Mouse (Mus musculus) testis, adult 2 months (tissue): ENCODE data around the gene Gfod1. TPM values are rescaled to one million over a fixed set of nuclear protein-coding genes. Genes with fewer than 3 reads are reported as not detected.

Experiments
- H3K27ac ChIP-seq: fragments of 200-500 bp; 2 replicates; pipeline ENCODE4 v1.5.1; 2012; ENCODE audit warnings: low read depth, low read length; ENCODE audit not compliant: control insufficient read depth, insufficient read depth
- H3K27me3 ChIP-seq: fragments of 200-500 bp; 2 replicates; pipeline ENCODE4 v1.6.1; 2012; ENCODE audit warnings: mild to moderate bottlenecking, low read length, moderate library complexity; ENCODE audit not compliant: control insufficient read depth, insufficient read depth
- H3K36me3 ChIP-seq: fragments of 200-500 bp; 2 replicates; pipeline ENCODE4 v1.6.1; 2012; ENCODE audit warnings: mild to moderate bottlenecking, low read length; ENCODE audit not compliant: control insufficient read depth, insufficient read depth
- H3K4me1 ChIP-seq: fragments of 200-500 bp; 2 replicates; pipeline ENCODE4 v1.6.1; 2012; ENCODE audit warnings: low read length; ENCODE audit not compliant: control insufficient read depth, insufficient read depth
- H3K4me3 ChIP-seq: fragments of 200-500 bp; 2 replicates; pipeline ENCODE4 v1.5.1; 2012; ENCODE audit warnings: low read depth, mild to moderate bottlenecking, low read length, moderate library complexity, mixed read lengths; ENCODE audit not compliant: control insufficient read depth
- CTCF ChIP-seq: fragments of 200-500 bp; IDR thresholded peaks from 2 replicates; pipeline ENCODE4 v1.5.1; 2012; ENCODE audit warnings: low read depth, mild to moderate bottlenecking, inconsistent platforms, low read length, moderate library complexity; ENCODE audit not compliant: control insufficient read depth, insufficient read depth, insufficient replicate concordance
- POLR2A ChIP-seq: fragments of 200-500 bp; IDR thresholded peaks from 2 replicates; pipeline ENCODE4 v1.6.1; 2012; ENCODE audit warnings: low read depth, mild to moderate bottlenecking, inconsistent platforms, low read length, moderate library complexity; ENCODE audit not compliant: control insufficient read depth
- polyA plus RNA-seq: library from polyadenylated mRNA; depleted of rRNA; stranded (reverse); fragments of >200 nt; gene quantifications from 2 replicates; pipeline ENCODE4 v1.2.3, GENCODE M21; 2012

Gene Gfod1
- polyA plus RNA-seq, 1 experiment: 0.17 TPM

DNA sequence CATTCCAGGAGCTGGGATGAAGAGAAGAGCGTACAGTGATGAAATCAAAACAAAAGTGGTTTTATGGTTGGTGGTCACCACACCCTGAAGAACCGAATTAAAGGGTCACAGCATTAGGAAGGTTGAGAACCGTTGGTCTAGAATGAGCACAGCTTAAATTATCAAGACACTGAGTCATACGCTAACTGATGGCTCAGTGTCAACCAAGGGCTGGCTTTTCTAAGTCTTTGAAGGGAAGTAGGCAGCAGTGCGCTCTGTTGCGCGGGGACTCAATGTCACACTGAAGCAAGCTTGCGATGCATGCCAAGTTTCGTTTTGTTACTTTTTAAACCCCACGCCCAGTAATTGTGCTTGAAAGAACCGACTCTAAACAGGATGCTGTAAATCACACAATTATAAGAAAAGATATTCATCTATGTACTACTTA is 64.2 kb downstream of the Gfod1 start:
- H3K27ac ChIP-seq: no peak overlapping the region
- no peak overlapping the region for H3K4me3 ChIP-seq
- no peaks in the 10 kb centered on the region for H3K27me3 ChIP-seq
- no peaks in the 10 kb centered on the region for H3K36me3 ChIP-seq
- H3K4me1 ChIP-seq: no peaks in the 10 kb centered on the region
- no peak for TF ChIP-seq POLR2A
- TF ChIP-seq CTCF: no peak

GRCm38 (mm10) chr13:43236630-43237029 is 67.3 kb downstream of the Gfod1 start:
- no peaks in the 10 kb centered on the region for H3K36me3 ChIP-seq
- TF ChIP-seq CTCF (no peak), POLR2A (no peak)
- no peaks in the 10 kb centered on the region; the same call in 1 of the 2 replicates for H3K4me1 ChIP-seq
- no peak overlapping the region for H3K4me3 ChIP-seq
- no peaks in the 10 kb centered on the region for H3K27me3 ChIP-seq
- no peak overlapping the region for H3K27ac ChIP-seq

- H3K27me3 ChIP-seq: no peaks in the 10 kb centered on the region
- no peak overlapping the region for H3K4me3 ChIP-seq
- no peak for TF ChIP-seq POLR2A
- TF ChIP-seq CTCF: no peak
- H3K27ac ChIP-seq: no peak overlapping the region
- H3K4me1 ChIP-seq: no peaks in the 10 kb centered on the region; the same call in 1 of the 2 replicates
- H3K36me3 ChIP-seq: no peaks in the 10 kb centered on the region
Observed at GRCm38 (mm10) chr13:43235982-43236381, 68.0 kb downstream of the Gfod1 start.

GRCm38 (mm10) chr13:43235586-43235910 is 68.4 kb downstream of the Gfod1 start:
- Histone ChIP-seq H3K27me3 (no peaks in the 10 kb centered on the region), H3K4me3 (no peak overlapping the region), H3K36me3 (no peaks in the 10 kb centered on the region), H3K27ac (no peak overlapping the region), H3K4me1 (no peaks in the 10 kb centered on the region; the same call in 1 of the 2 replicates)
- TF ChIP-seq CTCF (no peak), POLR2A (no peak)

DNA sequence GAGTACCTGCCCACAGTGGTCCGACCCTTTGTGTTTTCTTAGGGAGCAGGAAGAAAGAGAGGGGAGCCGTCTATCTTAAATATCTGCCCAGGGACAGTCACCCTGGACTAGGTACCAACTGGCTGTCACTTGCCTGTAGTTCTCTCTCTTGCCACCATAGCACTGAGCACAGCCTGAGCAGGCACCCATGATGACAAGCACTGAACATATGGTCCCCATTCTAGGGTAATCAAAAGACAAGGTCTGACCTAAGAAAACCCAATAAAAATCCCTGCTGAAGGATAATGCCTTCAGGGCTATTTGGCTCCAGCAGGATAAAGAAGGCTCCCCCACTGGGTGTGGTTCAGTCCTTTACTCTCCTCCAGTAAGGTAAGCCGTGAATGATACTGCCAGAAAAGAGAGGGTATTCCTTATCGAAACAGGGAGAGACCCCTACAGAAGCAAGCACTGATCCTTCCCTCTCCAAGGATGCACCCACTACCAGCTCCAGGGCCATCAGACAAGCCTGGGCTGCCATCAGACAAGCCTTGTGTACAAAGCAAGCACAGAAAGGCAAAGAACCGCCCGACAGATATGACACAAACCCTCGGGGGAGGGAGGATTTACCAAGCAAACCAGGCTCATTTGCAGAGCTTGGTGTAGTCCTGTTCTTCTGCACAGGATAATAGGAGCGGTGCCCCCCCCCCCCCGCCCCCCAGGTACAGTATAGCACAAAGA is 68.9 kb downstream of the Gfod1 start:
- TF ChIP-seq CTCF: no peak
- no peak for TF ChIP-seq POLR2A
- Histone ChIP-seq H3K4me3 (no peak overlapping the region), H3K27ac (no peak overlapping the region), H3K27me3 (no peaks in the 10 kb centered on the region), H3K4me1 (no peaks in the 10 kb centered on the region; the same call in 1 of the 2 replicates), H3K36me3 (no peaks in the 10 kb centered on the region)

DNA sequence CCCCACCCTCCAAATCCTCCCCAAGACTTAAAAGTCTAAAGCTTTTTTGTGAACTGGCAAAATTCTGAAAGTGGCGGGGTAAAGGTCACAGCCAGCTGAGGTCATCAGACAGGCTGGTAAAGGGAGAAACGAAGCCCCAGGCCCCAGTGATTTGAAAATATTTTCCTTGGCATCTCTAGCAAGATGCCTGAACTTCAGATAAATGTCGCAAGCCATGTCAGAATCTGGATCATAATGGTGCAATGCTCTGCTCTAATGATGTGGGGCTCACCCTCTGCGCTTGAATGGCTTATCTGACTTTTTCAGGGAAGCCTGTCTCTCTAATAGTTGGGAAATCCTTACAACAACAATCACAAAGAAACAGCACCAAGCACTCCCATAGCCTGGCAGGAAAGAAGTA is 70.6 kb downstream of the Gfod1 start:
- H3K27ac ChIP-seq: no peak overlapping the region

GRCm38 (mm10) chr13:43231965-43232860 is 71.8 kb downstream of the Gfod1 start:
- Histone ChIP-seq H3K36me3 (no peaks in the 10 kb centered on the region), H3K4me3 (no peak overlapping the region), H3K27ac (peak overlapping the region; percentile 46; the same call in 1 of the 2 replicates), H3K4me1 (no peaks in the 10 kb centered on the region; the same call in 1 of the 2 replicates), H3K27me3 (no peaks in the 10 kb centered on the region)
- TF ChIP-seq CTCF (no peak), POLR2A (no peak)

More for the DNA sequence above, 70.6 kb downstream of the Gfod1 start:
- Histone ChIP-seq H3K4me1 (no peaks in the 10 kb centered on the region; the same call in 1 of the 2 replicates), H3K36me3 (no peaks in the 10 kb centered on the region), H3K4me3 (no peak overlapping the region), H3K27me3 (no peaks in the 10 kb centered on the region)
- TF ChIP-seq CTCF (no peak), POLR2A (no peak)
